Mouse (Mus musculus) heart, embryonic 16.5 days (tissue): Measurements from ENCODE around the gene Pcare. TPM values are rescaled to one million over a fixed set of nuclear protein-coding genes. Genes with fewer than 3 reads are reported as not detected.
A peak's percentile ranks its signal among the peaks of the same experiment; 100 is the strongest.

Source experiments
- ATAC-seq: fragments of 200-750 bp; cut with Nextera tagmentation; replicated peaks from 2 replicates; pipeline ENCODE4 v1.8.0; 2017; ENCODE audit warnings: moderate number of reproducible peaks; ENCODE audit not compliant: insufficient read depth, low FRiP score; ENCODE audit errors: extremely low read depth
- H3K27ac ChIP-seq: fragments of 300-500 bp; sonication (generic); 2 replicates; pipeline ENCODE4 v1.5.1; 2014; ENCODE audit warnings: mild to moderate bottlenecking, low read length, control low read depth, moderate library complexity
- H3K27me3 ChIP-seq: fragments of 300-500 bp; sonication (generic); 2 replicates; pipeline ENCODE4 v1.6.1; 2014; ENCODE audit warnings: low read length, mixed read lengths; ENCODE audit not compliant: control insufficient read depth, insufficient read depth
- H3K36me3 ChIP-seq: fragments of 300-500 bp; sonication (generic); 2 replicates; pipeline ENCODE4 v1.6.1; 2014; ENCODE audit not compliant: control insufficient read depth, insufficient read depth
- H3K4me1 ChIP-seq: fragments of 300-500 bp; sonication (generic); 2 replicates; pipeline ENCODE4 v1.6.1; 2014; ENCODE audit warnings: low read length, mixed read lengths; ENCODE audit not compliant: control insufficient read depth, insufficient read depth
- H3K4me2 ChIP-seq: fragments of 300-500 bp; sonication (generic); 2 replicates; pipeline ENCODE4 v1.6.1; 2014; ENCODE audit warnings: low read depth, mild to moderate bottlenecking, control low read depth, low read length
- H3K4me3 ChIP-seq: fragments of 300-500 bp; sonication (generic); 2 replicates; pipeline ENCODE4 v1.5.1; 2014; ENCODE audit warnings: mild to moderate bottlenecking, control low read depth, low read length
- H3K9ac ChIP-seq: fragments of 300-500 bp; sonication (generic); 2 replicates; pipeline ENCODE4 v1.6.1; 2014; ENCODE audit warnings: low read length, control low read depth
- H3K9me3 ChIP-seq: fragments of 300-500 bp; sonication (generic); replicated peaks from 2 replicates; pipeline ENCODE4 v1.6.1; 2016; ENCODE audit warnings: low read length; ENCODE audit not compliant: control insufficient read depth
- WGBS: fragments of 180-500 bp; shearing (Covaris S2); extraction: QIAGEN DNeasy Blood & Tissue Kit; methylation state at CpG from one replicate; pipeline ENCODE4 v1.1.7; 2014; 5-methylcytosine and 5-hydroxymethylcytosine counted together
- polyA plus RNA-seq: library from polyadenylated mRNA; unstranded; fragments of >200 nt; fragmentation: Nextera tagmentation; extraction: Ambion mirVana; gene quantifications from 2 replicates; pipeline ENCODE4 v1.2.1, GENCODE M21; 2015

The Pcare gene
- polyA plus RNA-seq, 1 experiment from 2014 or later, result 0.03 TPM

DNA sequence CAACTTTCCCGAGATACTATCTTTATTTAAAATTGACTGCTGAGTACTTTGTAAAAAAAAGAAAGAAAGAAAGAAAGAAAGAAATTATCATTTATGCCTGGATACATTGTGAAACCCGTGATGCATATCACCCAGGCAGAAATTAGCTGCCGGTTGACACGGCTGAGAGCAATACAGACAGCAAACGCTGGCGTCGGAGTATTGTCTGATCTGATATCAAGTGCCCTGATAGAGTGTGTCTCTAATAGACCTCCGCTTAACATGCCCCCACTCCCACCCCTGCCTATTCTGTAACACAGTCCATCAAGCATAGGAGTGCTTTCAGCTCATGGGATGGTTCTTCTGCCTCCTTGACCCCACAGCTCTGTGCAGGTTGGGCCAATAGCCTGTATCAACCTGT lies 5.1 kb downstream of the Pcare start:
- Histone ChIP-seq H3K4me2 (no peak overlapping the region), H3K36me3 (no peaks in the 10 kb centered on the region), H3K9me3 (no peaks in the 10 kb centered on the region), H3K4me3 (no peak overlapping the region), H3K27me3 (no peaks in the 10 kb centered on the region), H3K9ac (no peak overlapping the region), H3K4me1 (no peaks in the 10 kb centered on the region), H3K27ac (no peak overlapping the region)
- WGBS, result 76% methylated on average over 8 of the region's 8 CpGs
- ATAC-seq, result no peak

DNA sequence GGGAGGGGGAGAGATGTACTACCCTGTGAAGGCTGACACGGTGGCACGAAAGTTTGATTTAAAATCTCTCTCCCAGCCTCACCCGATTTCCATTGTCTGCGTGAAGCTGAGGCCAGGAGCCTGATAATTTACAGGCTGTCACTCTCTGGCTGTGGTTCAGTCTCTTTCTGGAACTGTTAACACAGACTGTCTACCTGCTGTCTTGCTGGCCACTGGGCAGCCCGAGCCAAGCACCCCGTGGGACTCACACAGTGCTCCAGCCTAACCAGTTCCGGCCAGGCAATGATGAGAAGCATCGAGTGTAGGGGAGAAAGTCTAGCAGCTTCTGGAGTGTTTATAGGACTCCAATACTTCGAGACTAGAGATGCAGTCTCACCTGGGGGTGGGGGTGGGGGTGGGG lies 6.6 kb downstream of the Pcare start:
- no peak overlapping the region for H3K9ac ChIP-seq
- ATAC-seq, result no peak
- H3K36me3 ChIP-seq, result no peaks in the 10 kb centered on the region
- H3K4me2 ChIP-seq, result no peak overlapping the region
- no peaks in the 10 kb centered on the region for H3K9me3 ChIP-seq
- H3K27me3 ChIP-seq, result no peaks in the 10 kb centered on the region
- H3K4me3 ChIP-seq, result no peak overlapping the region
- 78% methylated on average over 9 of the region's 9 CpGs for WGBS
- no peaks in the 10 kb centered on the region for H3K4me1 ChIP-seq
- H3K27ac ChIP-seq, result no peak overlapping the region

DNA sequence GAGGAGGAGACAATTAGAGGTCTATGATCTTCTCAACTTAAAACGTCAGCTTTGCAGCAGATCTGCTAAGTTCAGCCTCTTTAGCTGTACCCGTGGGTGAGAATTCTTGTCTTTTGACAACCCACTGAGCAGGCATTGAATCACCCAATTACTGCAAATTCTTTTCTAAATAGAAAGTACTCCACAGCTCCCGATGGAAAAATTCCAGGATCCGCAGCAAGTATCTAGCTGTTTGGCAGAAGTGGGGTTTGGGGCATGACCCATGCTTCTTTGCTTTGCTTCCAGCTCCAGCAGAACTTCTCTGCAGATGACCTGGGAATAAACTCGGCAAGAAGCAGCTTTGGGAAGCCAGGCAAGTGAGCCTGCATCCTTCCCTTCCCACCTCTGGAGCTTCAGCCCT lies 9.8 kb downstream of the Pcare start:
- H3K9me3 ChIP-seq, result no peaks in the 10 kb centered on the region
- H3K4me3 ChIP-seq, result no peak overlapping the region
- no peak for ATAC-seq
- H3K36me3 ChIP-seq, result no peaks in the 10 kb centered on the region
- H3K27ac ChIP-seq, result no peak overlapping the region
- H3K4me2 ChIP-seq, result no peak overlapping the region
- H3K9ac ChIP-seq, result no peak overlapping the region
- no peaks in the 10 kb centered on the region for H3K27me3 ChIP-seq
- no peaks in the 10 kb centered on the region for H3K4me1 ChIP-seq
- WGBS, result 33% methylated on average over 5 of the region's 5 CpGs

DNA sequence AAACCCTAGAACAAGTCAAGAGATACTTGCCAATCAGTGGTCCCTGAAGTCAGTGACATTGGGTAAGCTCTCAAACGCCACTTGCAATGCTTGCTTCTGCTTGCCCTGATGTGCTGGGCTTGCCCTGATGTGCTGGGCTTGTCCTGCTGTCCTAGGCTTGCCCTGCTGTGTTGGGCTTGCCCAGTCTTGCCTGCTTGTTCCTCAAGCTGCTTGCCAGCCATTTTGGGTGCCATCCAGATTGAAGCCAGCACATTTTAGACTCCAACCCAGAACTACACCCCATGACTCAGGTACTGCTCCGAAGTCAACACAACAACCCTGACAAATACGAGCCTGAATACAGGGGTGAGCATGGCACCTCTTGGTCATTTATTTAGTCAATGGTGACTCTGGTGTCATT lies 10.5 kb downstream of the Pcare start:
- Histone ChIP-seq H3K27me3 (no peaks in the 10 kb centered on the region), H3K4me3 (no peak overlapping the region), H3K36me3 (no peaks in the 10 kb centered on the region), H3K4me1 (no peaks in the 10 kb centered on the region), H3K4me2 (no peak overlapping the region), H3K27ac (no peak overlapping the region), H3K9me3 (no peaks in the 10 kb centered on the region), H3K9ac (no peak overlapping the region)
- 82% methylated on average over 3 of the region's 3 CpGs for WGBS
- no peak for ATAC-seq

DNA sequence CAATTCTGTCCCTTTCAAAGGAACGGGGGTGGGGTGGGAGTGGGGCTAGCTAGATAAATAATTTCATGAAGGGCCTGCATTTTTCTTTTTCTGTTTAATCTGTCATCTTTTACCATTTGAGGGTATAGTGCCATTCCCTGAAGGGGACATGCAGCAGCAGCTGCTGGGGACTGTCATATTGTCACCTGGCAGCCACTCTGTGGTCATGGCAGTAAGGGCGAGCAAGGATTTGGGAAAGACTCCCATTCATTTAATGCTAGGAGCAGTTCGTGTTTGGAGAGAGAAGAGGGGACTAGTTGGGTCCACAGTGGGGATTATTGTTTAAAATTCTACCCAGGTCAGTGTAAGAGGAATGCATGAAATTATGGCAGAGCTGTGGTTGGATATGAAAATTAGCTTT lies 16.3 kb downstream of the Pcare start:
- ATAC-seq, result no peak
- Histone ChIP-seq H3K4me2 (no peak overlapping the region), H3K9ac (no peak overlapping the region), H3K4me1 (peaks cover 5% of the 10 kb centered on the region; the same call in 1 of the 2 replicates), H3K4me3 (no peak overlapping the region), H3K27me3 (no peaks in the 10 kb centered on the region), H3K9me3 (peaks cover 4% of the 10 kb centered on the region; the same call in 1 of the 2 replicates), H3K27ac (no peak overlapping the region), H3K36me3 (no peaks in the 10 kb centered on the region)
- 54% methylated on average over 3 of the region's 3 CpGs for WGBS

DNA sequence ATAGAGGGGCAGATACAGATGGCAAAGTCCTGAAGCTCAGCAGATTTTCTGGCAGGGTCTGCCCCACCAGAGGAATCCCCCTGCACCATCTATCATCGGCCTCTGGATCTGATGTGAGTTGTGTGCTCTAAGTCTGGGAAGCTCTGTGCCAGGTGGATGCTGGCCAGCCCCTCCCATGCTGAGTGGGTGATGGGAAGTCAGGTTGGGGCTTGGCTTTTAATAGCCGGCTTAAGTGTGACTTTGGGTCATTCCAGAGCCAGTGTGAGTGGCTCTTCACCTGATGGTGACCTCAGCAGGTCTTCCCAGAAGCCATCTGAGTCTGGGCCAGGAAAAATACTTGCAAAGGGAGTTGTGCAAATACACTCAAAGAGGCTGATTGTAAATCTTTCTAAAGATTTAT lies 22.0 kb downstream of the Pcare start:
- H3K4me3 ChIP-seq, result no peak overlapping the region
- WGBS, result 29% methylated on average over 2 of the region's 2 CpGs
- no peaks in the 10 kb centered on the region for H3K36me3 ChIP-seq
- no peaks in the 10 kb centered on the region for H3K4me1 ChIP-seq
- peaks cover 4% of the 10 kb centered on the region; the same call in 1 of the 2 replicates for H3K9me3 ChIP-seq
- no peak overlapping the region for H3K9ac ChIP-seq
- H3K4me2 ChIP-seq, result no peak overlapping the region
- H3K27me3 ChIP-seq, result no peaks in the 10 kb centered on the region
- ATAC-seq, result peak; percentile 72
- H3K27ac ChIP-seq, result no peak overlapping the region

DNA sequence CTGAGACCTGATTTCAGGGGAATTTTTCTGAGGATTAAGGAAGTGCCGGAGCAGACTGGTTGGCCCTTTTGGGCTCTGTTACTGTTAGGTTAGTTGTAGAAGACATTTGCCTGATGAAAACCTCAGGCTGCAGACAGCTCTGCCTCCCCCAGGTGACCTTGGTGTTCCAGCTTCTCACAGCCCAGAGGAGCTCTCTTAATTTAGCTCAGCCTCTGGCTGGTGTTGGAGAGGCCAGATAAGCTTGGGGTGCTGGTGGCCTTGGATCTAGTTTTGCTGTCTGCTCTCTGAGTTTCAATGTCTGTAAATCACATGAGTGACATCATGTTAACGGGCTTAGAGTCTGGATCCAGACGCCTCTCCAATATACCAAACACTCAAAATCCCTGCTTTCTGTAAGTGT lies 31.7 kb downstream of the Pcare start:
- H3K4me1 ChIP-seq, result peaks cover 19% of the 10 kb centered on the region
- H3K4me2 ChIP-seq, result peak overlapping the region; percentile 33; the same call in 1 of the 2 replicates
- no peaks in the 10 kb centered on the region for H3K9me3 ChIP-seq
- H3K27ac ChIP-seq, result peak overlapping the region; percentile 97
- H3K4me3 ChIP-seq, result no peak overlapping the region
- WGBS, result 30% methylated on average over 3 of the region's 3 CpGs
- no peaks in the 10 kb centered on the region for H3K36me3 ChIP-seq
- no peaks in the 10 kb centered on the region for H3K27me3 ChIP-seq
- peak; percentile 95 for ATAC-seq
- peak overlapping the region; percentile 61 for H3K9ac ChIP-seq

DNA sequence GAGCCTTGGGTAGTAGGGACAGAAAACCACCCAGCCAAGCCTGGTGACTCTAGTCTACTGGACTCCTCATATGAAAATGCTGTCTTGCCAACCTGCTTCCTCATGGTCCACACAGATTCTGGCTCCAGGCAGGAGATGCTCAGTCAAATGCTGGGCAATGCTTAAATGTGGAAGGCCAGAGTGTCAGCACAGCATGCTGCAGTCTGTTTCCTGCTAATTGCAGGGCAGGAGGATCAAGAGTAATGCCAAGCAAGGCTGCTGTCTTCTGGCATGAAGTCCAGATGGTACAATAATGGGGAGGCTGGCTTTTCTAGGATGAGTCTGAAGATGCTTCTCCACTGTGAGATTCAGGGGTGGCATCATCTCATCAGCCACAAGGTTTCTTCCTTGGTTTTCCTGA lies 32.3 kb downstream of the Pcare start:
- H3K27ac ChIP-seq, result peak overlapping the region; percentile 97
- H3K4me3 ChIP-seq, result no peak overlapping the region
- no peaks in the 10 kb centered on the region for H3K36me3 ChIP-seq
- no peaks in the 10 kb centered on the region for H3K9me3 ChIP-seq
- ATAC-seq, result no peak
- H3K4me1 ChIP-seq, result peaks cover 19% of the 10 kb centered on the region
- no peaks in the 10 kb centered on the region for H3K27me3 ChIP-seq
- peak overlapping the region; percentile 61 for H3K9ac ChIP-seq
- no peak overlapping the region for H3K4me2 ChIP-seq

DNA sequence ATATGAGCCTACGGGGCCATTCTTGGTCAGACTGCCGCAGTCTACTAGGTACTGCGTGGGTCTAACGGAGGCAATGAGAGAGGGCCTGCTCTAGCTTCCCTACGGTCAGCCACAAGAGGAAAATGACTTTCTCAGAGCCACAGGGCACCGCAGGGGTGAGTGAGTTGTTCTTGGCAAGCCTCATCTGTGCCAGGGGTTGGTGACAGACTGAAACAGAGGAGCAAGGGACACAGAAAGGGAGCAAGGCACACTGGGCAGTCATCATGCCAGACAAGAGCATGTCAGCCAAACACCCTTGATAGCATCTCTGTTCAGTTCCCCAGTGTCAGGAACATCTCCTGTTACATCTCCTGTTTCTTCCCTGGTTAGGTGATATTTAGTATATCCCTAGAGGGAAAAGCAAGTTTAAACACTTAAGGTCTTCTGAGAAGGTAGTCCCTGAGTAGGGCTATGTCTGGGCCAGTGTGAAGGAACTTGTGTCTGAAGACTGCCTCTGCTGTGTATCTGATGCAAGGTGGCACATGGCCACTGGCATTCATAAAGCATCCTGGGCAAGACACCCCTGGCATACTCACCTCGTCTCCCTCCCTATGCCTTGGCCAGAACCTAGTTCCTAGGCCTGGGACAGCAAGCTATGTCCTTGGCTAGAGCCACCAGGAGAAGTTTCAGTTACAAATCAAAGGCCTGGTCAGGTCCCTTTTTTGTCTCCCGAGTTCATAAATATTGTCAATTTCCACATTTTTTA lies 34.6 kb downstream of the Pcare start:
- Histone ChIP-seq H3K27ac (no peak overlapping the region), H3K9me3 (no peaks in the 10 kb centered on the region), H3K4me2 (no peak overlapping the region), H3K9ac (no peak overlapping the region), H3K4me3 (no peak overlapping the region), H3K27me3 (no peaks in the 10 kb centered on the region), H3K36me3 (no peaks in the 10 kb centered on the region), H3K4me1 (peaks cover 21% of the 10 kb centered on the region)
- 87% methylated on average over 8 of the region's 8 CpGs for WGBS
- no peak for ATAC-seq
